Mouse (Mus musculus) CH12.LX (cell line): ENCODE results near the gene Peli1.

ENCODE experiments used
- CTCF ChIP-seq, 2 experiments: IDR thresholded peaks in 1 of 2; conservative IDR thresholded peaks in 1 of 2; 2 replicates each; pipeline ENCODE4 v1.5.1; 2011 to 2012; ENCODE audit warnings: low read depth in 2 of 2, low read length in 2 of 2, improper control_type of control experiment in 1 of 2, inconsistent platforms in 1 of 2, mild to moderate bottlenecking in 1 of 2, moderate library complexity in 1 of 2
- ETS1 ChIP-seq: conservative IDR thresholded peaks from 2 replicates; pipeline ENCODE4 v1.6.1; 2012; ENCODE audit warnings: low read depth, mild to moderate bottlenecking, inconsistent platforms, low read length, improper control_type of control experiment, moderate library complexity

GRCm38 (mm10) chr11:21062071-21062470 is 29.0 kb upstream of the Peli1 start:
- TF ChIP-seq CTCF (conservative IDR thresholded peaks at IDR 0.05 in 1 of 2, IDR thresholded peaks at IDR 0.05 in 1 of 2; ENCODE audit: low read depth in 2 of 2, low read length in 2 of 2): no peak
- no peak for TF ChIP-seq ETS1
